Mouse (Mus musculus): ENCODE measurements around the gene Skp2.
"Not testable (repeated sequence)": the region's sequence is repeated elsewhere in the genome, so short reads cannot be mapped to it uniquely, and the experiment has no call there.

The Skp2 gene

GRCm38 (mm10) chr15:9155325-9155724 lies at the start of gene Skp2:
Gene Skp2, minus strand, starts transcription at chr15:9155425.
- no peak for DNase-seq (ENCODE audit: low spot score)

- DNase-seq (ENCODE audit: low spot score) = no peak
Observed at GRCm38 (mm10) chr15:9198421-9198820, 43.2 kb upstream of the Skp2 start.

GRCm38 (mm10) chr15:9192685-9193084 lies 37.5 kb upstream of the Skp2 start:
- not testable (repeated sequence) for DNase-seq (ENCODE audit: low spot score)

GRCm38 (mm10) chr15:9189796-9190195 lies 34.6 kb upstream of the Skp2 start:
- no peak for DNase-seq (ENCODE audit: low spot score)

GRCm38 (mm10) chr15:9183995-9184394 lies 28.8 kb upstream of the Skp2 start:
- DNase-seq (ENCODE audit: low spot score) = no peak

GRCm38 (mm10) chr15:9177038-9177437 lies 21.8 kb upstream of the Skp2 start:
- DNase-seq (ENCODE audit: low spot score) = no peak

- no peak for DNase-seq (ENCODE audit: low spot score)
Observed at GRCm38 (mm10) chr15:9164125-9164524, 8.9 kb upstream of the Skp2 start.

- DNase-seq (ENCODE audit: low spot score) = no peak
Observed at GRCm38 (mm10) chr15:9162557-9163070, 7.4 kb upstream of the Skp2 start.

GRCm38 (mm10) chr15:9140684-9141171 lies 14.5 kb downstream of the Skp2 start:
- no peak for DNase-seq (ENCODE audit: low spot score)

- DNase-seq (ENCODE audit: low spot score) = peak; percentile 97
Observed at GRCm38 (mm10) chr15:9140252-9140680, 15.0 kb downstream of the Skp2 start, which contains the start of gene Lmbrd2. Gene Lmbrd2, plus strand, starts transcription at chr15:9140550.

- peak; percentile 23 for DNase-seq (ENCODE audit: low spot score)
Observed at GRCm38 (mm10) chr15:9139447-9139846, 15.8 kb downstream of the Skp2 start.

GRCm38 (mm10) chr15:9134891-9135507 lies 20.2 kb downstream of the Skp2 start:
- no peak for DNase-seq (ENCODE audit: low spot score)

GRCm38 (mm10) chr15:9132693-9133443 lies 22.4 kb downstream of the Skp2 start:
- DNase-seq (ENCODE audit: low spot score) = no peak

GRCm38 (mm10) chr15:9131499-9131888 lies 23.7 kb downstream of the Skp2 start:
- no peak for DNase-seq (ENCODE audit: low spot score)

GRCm38 (mm10) chr15:9130772-9131498 lies 24.3 kb downstream of the Skp2 start:
- DNase-seq (ENCODE audit: low spot score) = no peak

- no peak for DNase-seq (ENCODE audit: low spot score)
Observed at GRCm38 (mm10) chr15:9127051-9127791, 28.0 kb downstream of the Skp2 start.

GRCm38 (mm10) chr15:9124856-9125255 lies 30.4 kb downstream of the Skp2 start:
- DNase-seq (ENCODE audit: low spot score) = no peak

- no peak for DNase-seq (ENCODE audit: low spot score)
Observed at GRCm38 (mm10) chr15:9122989-9123388, 32.2 kb downstream of the Skp2 start.

GRCm38 (mm10) chr15:9120081-9120480 lies 35.1 kb downstream of the Skp2 start:
- no peak for DNase-seq (ENCODE audit: low spot score)

- no peak for DNase-seq (ENCODE audit: low spot score)
Observed at GRCm38 (mm10) chr15:9118852-9119251, 36.4 kb downstream of the Skp2 start.

- DNase-seq (ENCODE audit: low spot score) = no peak
Observed at GRCm38 (mm10) chr15:9114599-9114998, 40.6 kb downstream of the Skp2 start.

GRCm38 (mm10) chr15:9114131-9114530 lies 41.1 kb downstream of the Skp2 start:
- no peak for DNase-seq (ENCODE audit: low spot score)
